Mouse (Mus musculus): ENCODE results near the gene Chga.

Gene Chga

DNA sequence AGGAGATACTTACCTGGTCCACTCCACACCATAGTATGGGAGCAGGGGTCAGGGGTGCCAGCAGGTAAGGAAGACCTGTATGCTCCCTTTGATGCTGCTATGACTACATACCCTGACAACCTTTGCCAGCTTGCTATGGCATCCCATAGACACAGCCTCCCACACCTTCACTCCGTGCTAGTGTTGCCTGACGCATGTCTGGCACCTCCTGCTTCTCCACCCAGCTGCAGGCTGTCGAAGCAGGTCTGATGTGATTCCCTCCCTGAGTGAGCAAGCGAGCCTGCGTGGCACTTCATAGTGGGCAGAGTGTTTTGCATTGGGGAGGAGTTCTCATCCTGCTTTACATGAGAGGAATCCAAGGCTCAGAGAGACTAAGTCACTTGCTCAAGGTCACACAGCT is 2.6 kb downstream of the Chga start:
- DNase-seq (ENCODE audit: low read depth, low spot score) = no peak

DNA sequence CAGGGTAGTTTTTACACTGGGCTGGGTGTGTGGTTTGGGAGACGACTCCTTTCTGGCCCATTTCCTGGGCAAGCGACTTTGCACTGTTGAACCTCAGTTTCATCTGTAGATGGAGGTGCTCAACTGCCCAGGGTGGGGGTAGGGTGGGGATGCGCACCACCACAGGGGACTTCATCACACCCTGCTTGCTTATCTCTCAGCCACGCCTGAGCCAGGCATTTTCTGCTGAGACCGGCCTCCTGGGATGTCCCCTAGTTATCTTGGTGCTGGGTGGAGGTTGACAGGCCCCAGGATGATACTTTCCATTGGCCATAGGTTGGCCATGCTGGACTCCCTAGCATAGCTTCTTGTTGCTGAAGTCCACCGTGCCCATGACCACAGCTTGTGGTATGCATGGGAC is 10.3 kb downstream of the Chga start:
- no peak for DNase-seq (ENCODE audit: low read depth, low spot score)

DNA sequence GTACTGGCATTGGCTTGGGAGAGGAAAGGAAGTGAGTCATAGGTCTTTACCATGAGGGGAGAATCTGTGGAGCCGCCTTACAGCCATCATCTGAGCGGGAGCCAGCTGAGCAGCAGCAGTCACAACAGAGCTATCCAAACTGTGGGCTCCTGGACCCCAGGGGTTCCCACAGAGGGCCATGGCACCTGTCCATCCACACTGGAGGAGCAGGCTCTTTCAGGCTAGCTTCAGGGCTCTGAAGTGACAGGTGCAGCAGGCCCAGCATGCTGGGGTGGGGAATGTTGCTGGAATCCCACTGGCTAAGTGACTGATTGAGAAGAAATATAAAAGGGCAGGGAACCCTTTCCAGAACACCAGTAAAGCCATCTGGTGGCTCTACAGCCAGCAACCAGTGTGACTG is 12.2 kb downstream of the Chga start:
- no peak for DNase-seq (ENCODE audit: low read depth, low spot score)

DNA sequence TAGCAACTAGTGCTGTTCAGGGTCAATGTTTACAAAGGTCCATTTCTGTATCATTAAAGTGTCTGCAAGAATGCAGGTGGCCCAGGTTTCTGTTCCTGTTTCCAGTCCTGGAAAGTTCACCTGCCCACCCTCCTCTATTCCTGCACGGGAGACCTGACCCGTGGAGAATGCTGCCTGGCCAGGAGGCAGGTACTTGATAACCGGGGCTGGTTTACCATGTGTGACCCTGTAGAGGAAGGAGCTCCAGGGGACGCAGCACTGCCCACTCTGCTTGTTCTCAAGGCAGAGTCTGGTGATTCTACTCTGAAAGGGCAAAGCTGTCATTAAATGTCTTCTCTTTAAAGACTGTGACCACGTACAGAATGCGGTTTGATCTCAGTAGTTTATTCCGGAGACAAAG is 13.4 kb downstream of the Chga start:
- no peak for DNase-seq (ENCODE audit: low read depth, low spot score)

DNA sequence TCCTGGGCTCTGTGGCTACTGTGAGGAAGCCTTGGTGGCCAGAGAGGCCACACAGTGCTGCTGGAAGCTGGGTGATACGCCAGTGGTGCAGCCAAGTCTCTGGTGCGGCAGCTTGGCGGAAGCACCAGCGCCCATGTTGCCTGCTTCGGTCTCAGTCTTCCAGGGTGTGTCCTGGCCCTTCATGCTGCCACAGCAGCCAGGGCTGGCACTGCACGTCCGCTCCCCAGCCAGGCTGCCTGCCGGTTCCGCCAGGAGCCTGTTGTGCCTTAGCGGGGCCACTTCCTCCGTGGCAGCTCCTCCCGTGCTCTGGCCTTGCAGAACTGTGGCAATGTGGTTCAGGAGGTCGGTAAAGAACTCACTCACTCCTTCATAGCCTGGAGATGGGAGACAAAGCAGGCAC is 15.3 kb downstream of the Chga start:
- DNase-seq (ENCODE audit: low read depth, low spot score) = no peak

DNA sequence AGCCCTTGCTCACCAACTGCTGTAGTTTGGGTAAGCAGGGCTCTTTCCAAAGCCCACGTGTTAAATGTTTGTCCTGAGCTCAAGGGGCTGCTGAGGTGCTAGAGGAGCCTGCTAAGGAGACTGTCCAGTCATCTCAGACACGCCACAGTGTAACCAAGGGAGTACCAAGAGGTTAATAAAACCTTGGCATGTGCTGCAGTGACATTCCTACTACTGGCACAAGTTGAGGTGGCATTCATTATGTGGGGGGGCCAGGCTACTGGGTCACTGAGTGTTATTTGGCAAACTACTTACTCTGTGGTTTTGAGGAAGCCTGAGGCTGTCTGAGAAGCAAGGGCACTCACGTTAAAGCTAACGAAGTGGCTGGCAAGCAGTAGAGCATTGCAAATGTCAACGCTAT is 16.0 kb downstream of the Chga start:
- DNase-seq (ENCODE audit: low read depth, low spot score) = no peak

DNA sequence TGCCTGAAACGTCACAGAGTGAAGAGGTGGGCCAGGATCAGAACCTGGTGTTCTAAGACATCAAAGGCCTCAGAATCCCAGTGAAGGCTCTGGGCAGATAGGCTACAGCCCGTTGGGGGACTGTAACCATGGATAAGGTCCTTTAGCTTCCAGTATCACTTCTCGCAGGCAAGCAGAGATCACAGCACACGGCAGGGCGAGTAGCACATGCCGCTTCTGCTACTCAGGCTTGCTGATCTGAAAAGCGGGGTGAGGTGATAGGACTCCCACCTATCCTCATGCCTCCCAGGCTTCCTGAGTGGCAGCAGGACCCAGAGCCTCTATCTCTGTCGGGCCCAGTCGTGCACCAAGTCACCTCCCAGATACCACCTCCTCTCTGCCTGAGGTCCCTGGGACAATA is 16.9 kb downstream of the Chga start:
- DNase-seq (ENCODE audit: low read depth, low spot score) = no peak

DNA sequence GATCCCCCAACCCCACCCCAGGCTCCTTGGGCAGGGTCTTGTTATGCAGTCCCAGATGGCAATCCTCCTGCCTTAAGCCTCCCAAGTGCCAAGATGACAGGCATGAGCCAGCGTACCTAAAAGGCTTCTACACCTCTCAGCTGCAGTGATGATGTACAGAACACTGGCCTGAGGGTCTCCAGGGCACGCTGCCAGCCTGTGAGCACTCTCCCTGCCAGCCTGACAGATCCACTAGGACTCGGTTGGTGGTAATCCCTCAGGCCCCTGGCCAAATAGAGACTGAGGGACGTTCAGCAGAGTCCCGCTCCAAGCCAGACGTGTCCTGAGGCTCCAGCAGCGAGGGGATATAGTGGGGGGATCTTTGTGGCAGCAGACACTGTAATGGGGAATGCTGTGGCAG is 18.3 kb downstream of the Chga start:
- no peak for DNase-seq (ENCODE audit: low read depth, low spot score)

DNA sequence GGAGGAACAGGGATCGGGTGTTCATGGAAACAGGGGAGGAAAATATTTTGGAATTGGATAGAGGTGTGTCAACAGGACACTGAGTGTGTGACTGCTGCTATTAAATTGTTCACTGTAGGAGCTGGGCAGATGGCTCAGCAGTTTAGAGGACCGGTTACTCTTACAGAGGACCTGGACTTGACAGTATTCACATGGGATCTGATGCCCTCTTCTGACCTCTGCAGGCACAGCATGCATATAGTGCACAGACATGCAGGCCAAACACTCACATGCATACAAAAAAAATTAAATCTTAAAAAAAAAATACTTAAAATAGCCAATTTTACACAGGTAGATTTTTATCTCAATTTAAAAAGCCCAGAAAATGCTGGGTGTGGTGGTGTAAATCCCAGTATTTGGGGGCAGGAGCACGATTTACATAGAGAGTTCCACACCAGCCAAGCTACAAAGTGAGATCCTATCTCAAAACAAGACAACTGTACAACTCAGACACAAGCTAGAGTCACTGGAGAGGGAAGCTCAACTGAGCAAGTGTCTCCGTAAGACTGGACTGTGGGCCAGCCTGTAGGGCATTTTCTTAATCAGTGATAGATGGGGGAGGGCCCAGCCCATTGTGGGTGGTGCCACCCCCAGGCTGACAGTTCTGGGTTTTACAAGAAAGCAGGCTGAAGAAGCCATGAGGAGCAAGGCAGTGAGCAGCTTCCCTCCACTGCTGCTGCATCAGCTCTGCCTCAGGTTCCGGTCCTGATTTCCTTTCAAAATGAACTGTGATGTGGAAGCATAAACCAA is 21.0 kb downstream of the Chga start:
- no peak for DNase-seq (ENCODE audit: low read depth, low spot score)

DNA sequence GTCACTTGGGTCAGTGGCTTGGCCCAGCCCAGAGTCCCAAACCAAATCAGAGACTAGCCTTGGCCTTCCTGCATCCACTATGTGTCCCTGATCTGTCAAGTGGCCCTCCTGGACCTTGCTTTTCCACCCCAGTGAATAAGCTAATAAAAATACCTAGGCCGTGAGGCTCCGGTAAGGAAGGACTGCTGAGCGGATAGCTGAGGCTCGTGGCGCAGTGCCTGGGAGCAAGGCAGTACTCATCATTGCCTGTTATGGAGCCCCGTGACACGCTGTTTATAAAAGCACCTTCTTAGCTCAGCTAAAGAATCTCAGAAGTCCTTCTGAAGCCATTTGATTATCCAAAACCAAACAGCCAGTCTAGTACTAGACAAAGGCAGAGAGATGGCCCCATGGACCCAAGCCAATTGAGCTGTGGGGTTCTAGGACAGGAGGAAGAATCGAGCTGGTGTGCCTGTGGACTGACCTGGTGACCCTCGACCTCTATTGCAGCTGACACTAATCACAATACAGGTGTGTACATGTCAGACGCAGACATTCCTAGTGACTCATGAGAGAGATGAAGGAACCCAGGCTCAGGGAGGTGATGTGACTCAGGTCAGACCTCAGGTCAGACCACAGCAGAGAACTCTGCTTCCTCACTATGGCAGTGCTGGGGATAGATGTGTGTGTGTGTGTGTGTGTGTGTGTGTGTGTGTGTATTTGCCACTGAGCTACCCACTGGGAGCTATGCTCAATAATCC is 22.1 kb downstream of the Chga start:
- no peak for DNase-seq (ENCODE audit: low read depth, low spot score)

DNA sequence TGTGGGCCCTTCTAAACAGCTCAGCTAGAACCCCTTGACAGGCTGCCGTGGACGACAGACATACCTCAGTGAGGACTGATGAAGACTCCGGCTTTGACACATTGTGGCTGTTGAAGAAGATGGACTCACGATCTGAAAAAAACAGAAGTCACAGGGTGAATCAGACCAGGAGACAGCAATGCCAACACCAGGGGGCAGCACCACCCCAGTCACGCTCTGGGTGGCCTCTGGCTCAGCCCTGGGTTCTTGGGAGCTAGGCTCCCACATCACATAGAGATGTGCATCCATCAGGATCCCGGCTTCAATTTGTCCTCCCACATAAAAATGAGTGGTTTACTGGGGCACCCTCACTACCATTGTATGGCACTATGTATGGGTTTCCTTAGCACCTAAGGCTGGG is 24.3 kb downstream of the Chga start:
- DNase-seq (ENCODE audit: low read depth, low spot score) = peak; percentile 66

DNA sequence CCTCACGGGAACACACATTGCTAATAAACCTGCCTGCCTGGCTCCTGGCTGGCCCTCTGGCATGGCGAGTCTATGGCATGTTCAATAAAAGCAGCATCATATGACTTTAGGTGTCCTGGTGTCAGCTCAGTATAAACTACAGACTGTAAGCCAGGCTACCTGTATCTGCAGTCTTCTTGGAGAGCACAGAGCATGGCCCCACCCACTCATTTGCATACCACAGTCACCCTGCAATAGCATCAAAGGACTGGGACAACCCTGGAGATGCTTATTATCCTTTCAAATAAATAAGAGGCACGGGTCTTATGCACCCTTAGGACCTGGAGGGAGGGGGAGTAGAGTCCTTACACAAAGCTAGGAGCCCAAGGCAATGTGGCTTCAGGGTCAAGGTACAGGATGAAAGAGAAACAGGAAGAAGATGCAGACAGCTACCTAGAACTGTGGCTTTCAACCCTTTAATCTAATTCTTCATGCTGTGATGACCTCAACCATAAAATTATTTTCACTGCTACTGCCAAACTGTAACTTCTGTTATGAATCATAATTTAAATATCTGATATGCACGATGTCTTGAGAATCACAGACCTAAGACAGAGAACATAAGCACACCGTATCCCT is 26.9 kb downstream of the Chga start:
- no peak for DNase-seq (ENCODE audit: low read depth, low spot score)

DNA sequence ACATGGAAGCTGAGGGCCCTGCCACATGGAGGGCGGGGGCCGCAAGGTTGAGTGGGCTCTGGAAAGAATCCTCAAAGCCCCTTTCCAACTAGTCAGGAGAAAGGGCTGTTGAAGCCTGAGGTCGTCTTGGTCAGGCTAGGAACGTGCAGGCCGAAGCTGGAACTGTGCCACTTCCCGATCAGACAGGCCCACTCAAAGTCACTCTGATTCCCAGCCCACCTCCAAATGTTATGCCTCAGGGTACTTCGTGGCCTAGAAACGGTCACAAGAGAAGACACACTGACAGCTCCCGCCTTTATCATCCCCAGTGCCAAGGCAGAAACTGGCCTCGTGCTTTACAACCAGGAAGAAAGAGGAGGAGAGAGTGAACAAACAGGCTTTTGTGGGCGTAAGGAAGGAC is 27.7 kb downstream of the Chga start:
- no peak for DNase-seq (ENCODE audit: low read depth, low spot score)

DNA sequence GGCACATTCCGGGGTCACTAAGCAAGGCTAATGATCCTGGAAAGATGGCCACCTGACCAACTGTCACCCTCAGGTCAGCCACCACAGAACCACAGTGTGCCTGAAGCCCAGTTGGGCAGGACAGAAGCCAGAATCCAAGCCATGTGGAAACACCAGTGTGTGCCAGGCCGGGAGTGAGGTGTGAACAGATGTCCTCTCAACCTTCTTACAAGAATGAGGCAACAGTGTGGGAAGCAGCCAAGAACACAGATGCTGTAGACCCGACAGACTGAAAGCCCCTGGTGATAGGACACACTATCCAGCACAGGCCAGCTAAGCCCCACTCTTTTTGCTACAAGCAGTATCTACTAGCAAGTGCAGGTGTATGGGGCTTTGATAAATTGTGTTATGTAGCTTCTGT is 30.6 kb downstream of the Chga start:
- DNase-seq (ENCODE audit: low read depth, low spot score) = no peak

DNA sequence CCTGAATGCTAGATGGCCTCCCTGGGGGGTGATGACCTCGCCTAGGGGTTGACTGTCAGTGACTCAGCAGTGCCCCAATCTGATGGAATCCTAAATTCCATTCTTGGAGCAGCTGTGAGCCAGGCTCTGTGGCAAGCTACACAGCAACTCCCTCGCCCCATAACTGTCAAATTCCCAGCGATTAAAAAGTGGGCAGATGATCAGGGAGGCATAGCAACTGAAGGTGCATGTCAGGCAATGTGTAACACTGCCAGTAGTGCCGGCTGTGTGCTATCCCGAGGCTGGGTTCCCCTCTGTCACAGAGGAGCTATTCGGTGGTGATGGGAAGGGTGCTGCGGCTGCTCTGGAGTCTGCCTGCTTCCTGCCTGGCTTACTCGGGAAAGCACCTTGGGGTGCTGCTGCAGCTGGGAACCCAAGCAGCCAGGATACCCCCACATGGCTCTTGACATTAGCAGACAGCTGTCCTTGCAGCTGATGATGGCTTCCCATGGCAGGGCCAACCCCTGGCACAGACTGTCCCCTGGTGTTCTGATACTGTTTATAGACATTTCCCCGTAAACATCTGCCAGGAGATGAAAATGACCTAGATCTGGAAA is 31.6 kb downstream of the Chga start:
- DNase-seq (ENCODE audit: low read depth, low spot score) = no peak

DNA sequence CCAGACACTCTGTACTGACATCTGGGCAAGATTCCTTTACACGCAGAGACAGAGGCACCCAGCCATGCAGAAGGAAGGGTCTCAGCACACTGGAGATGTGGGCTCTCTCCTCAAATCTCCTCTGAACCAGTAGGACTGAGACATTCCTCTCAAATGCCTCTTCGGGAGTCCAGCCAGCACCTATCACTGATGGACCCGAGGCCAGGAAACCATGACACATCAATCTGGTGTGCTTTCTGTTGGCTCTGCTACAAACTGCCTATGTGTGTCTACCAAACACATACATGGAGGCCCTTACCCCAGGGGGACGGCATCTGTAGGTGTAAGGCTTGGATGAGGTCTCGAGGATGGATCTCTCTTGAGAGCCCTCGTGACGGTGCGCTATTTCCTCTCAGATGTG is 32.3 kb downstream of the Chga start:
- no peak for DNase-seq (ENCODE audit: low read depth, low spot score)

DNA sequence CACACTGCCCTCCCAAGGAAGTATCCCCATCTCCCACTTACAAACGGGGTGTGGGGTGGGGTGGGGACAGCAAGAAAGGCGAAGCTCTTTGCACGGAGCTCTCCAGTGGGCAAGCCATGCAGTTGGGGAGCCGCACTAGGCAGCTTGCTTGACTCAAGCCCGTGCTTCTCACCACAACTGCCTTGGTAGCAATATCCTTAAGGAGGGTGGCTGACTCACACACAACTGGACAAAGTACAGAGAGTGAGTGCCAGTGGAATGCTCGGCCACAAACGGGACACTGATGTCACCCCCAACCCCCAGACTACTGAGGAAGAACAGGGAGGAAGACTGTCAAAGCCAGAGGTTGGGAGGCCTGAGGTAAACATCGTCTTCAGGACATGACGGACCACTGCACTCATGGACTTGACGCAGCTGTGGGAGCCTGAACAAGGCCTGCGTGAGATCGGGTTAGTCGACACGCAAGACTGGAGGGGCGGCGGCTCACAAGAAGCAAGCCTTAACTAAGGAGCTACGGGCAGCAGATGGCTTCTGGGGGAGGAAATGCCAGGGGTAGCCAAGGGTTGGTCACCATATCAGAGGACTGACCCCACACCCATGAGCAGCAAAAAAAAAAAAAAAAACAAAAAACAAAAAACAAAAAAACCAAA is 36.1 kb downstream of the Chga start:
- DNase-seq (ENCODE audit: low read depth, low spot score) = no peak

DNA sequence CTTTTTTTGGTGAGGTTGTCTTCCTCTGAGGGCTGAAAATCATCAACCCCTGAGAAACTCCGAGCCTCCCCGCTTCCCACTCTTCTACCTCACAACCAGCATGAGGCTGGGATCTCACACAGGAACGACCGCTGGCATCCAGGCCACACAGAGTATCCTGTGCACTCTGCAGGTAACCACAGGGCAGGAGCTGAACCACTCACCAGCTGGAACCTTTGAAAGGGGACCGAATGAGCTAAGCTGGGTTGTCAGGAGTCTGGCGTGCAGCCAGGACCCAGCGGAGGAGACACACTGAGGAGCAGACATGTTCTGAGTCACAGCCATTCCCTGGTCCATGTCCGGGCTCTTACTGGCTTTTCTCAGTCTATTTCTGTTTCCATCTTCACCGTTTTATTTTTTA is 38.9 kb downstream of the Chga start:
- DNase-seq (ENCODE audit: low read depth, low spot score) = no peak

DNA sequence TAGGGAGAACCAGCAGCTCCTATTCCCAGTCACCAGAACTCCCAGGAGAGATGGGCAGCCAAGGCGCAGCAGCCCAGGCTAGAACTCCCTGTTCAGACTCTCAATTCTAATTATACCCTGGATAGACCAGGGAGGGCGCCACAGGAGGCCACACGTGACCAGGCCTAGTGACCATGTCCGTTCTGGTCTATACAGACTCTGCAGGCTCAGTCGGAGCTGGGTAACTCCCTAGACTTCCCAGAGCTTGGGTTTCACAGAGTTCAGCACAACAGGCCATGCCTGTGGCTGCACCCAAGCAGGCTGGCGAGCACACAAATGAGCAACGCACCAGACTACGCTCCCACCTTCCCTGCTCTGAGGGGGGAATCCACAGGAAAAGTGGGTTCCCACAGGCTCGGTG is 39.9 kb downstream of the Chga start:
- DNase-seq (ENCODE audit: low read depth, low spot score) = no peak

DNA sequence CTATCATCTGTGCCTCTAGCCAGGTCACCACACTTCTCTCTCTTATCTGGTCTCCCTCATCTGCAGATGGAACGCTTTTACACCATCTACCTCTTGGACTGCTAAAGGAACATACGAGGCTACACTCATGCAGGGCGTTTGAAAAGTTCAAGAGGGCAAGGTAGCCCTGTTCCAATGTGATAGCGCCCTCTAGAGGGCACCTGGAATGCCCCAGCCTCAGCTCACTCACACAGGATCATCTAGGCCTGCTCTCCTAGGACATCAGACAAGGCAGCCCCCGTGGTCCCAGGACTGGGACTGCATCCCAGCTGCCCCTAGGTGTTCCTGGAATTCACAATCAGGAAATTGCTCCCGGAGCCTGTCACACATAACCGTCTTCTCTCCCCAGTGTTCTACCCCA is 41.6 kb downstream of the Chga start:
- DNase-seq (ENCODE audit: low read depth, low spot score) = no peak

DNA sequence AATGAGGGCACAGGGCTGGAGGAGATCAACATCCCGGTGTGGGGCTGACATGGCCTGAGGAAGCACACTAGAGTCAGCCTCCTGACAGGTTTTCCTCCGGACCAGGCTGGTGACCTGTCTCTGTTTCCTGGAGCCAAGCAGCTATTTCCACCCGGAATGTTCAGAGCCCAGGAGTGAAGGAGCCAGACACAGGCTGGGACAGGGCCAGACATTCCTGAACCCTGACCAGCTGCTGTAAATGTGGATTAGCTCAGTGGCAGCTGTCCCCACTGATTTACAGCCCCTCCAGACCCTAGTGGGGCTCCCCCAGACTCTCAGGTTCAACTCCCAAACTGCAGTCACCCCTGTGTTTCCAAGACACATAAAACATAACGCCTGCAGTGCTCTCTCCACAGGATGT is 42.7 kb downstream of the Chga start:
- DNase-seq (ENCODE audit: low read depth, low spot score) = no peak

DNA sequence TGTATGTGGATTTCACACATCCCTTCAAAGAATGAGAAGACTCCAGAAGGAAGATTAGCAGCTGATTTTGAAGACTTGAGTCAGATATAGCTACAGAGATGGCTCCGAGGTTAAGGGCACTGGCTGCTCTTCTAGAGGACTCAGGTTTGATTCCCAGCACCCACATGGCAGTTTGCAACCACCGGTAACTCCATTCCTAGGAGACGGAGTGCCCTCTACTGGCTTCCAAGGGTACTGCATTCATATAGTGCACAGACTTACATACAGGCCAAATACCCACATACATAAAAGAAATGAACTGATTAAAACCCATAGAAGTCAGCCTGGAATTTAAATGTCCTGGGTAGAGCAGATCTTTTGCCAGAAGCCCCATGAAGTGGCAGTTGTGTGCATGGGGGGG is 43.8 kb downstream of the Chga start:
- DNase-seq (ENCODE audit: low read depth, low spot score) = no peak
